Mouse (Mus musculus): ENCODE measurements around the gene Trip12.

The Trip12 gene

DNA sequence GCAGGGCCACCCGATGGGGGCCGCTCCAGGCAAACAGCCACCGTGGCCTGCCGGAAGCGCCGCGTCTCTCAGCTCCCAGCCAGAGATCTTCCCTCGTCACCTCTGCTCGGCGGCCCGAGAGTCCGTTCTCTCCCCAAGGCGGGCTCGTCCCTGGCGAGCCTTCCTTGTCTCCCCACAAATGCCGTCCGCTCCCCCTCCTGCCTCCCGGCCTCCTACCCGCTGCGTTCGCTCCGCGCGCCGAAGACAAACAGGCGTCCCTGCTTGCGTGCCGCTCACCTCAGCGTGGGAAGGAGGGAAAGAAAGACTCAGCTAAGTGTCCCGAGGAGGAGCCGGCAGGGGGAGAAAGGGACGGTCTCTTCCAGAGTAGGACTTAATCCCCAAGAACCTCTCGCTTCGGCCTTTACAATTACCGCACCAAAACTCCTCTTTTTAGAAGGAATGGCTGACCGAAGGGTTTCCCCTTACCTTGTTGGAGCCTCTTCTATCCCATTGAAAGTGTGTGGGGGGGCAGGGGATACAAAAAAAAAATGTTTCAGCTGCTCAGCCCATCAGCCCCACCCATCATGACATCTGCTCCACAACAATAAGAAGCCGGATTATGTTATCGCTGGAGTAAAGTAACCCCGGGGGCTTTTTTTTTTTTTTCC lies at the start of gene Trip12:
Gene Trip12 (minus strand): TSS at position 499 of the 647 bp plus-strand sequence.
- no peak for DNase-seq

- no peak for DNase-seq
These were observed 49.7 kb upstream of the Trip12 start for GRCm38 (mm10) chr1:84890005-84890393.

GRCm38 (mm10) chr1:84889330-84890004 lies 49.2 kb upstream of the Trip12 start:
- DNase-seq, result no peak

DNA sequence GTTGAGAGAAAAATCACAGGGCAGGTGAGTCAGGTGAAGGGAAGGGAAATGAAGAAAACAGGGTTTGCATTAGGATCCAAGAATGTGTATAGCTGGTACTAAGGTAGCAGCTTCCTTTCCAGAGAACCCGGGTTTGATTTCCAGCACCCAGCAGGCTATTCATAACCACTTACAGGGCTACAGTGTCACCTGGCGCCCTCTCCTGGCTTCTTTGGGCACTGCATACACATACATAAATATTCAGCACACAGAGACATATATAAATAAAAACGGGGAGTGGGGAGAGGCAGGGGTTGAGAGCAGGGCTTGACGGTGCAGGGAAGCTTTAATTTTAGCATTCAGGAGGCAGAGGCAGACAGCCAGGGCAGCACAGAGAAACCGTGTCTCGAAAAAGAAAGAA lies 45.6 kb upstream of the Trip12 start:
- DNase-seq, result peak; percentile 19 to 31

DNA sequence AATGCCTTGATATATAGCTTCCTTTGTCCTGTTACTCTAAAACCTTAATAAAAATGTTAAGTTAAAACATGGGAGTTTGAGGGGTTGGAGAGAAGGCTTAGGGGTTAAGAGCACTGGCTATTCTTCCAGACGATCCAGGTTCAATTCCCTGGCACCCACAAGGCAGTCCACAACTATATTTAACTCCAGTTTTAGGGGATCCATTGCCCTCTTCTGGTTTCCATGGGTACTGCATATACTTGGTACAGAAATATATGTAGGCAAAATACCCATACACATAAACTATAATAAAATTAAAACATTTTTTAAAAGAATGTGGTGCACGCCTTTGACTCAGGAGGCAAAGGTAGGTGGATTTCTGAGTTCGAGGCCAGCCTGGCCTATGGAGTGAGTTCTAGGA lies 44.9 kb upstream of the Trip12 start:
- DNase-seq, result peak in 1 of 2 experiments; percentile 3

GRCm38 (mm10) chr1:84883889-84884288 lies 43.6 kb upstream of the Trip12 start:
- DNase-seq, result no peak

- DNase-seq, result no peak
These were observed 42.6 kb upstream of the Trip12 start for GRCm38 (mm10) chr1:84882937-84883336.

DNA sequence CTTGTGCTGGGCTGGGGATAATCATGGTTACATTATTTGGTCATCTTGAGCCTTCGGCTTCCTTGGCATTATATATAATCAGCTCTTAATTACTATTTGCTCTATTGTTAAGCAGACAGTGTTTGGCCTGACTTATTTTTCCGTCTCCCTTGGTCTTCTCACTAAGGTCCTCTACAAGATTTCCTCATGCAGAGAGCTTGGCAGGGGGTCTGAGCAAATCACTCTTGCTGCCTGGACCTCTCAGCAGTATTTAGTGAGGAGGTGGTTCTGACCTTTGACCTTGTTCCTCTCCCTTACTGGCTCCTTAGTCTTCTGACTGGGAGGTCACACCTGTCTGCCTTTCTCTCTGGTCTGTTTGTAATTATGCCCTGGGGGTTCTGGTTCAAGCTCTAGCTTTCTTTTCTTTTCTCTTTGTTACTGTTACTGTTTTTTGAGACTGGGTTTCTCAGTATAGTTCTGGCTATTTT lies 41.8 kb upstream of the Trip12 start:
- DNase-seq, result no peak

GRCm38 (mm10) chr1:84881248-84882065 lies 41.1 kb upstream of the Trip12 start:
- DNase-seq, result no peak

GRCm38 (mm10) chr1:84879571-84880120 lies 39.3 kb upstream of the Trip12 start:
- DNase-seq, result no peak

DNA sequence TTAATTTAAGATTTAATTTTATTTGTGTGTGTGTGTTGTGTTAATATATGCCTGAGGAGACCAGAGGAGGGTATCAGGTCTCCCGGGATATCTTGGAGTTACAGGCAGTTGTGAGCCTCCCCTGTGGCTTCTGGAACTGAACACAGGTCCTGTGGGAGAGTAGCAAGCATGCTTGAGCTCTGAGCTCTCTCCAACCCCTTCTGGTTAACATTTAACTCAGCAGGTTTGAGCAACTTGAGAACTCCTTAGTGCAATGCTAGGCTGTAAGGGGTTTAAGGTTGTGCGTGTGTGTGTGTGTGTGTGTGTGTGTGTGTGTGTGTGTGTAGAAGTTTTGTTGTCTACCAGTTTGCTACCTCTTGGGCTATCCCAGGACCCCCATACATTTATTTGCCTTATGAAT lies 37.3 kb upstream of the Trip12 start:
- DNase-seq, result no peak

DNA sequence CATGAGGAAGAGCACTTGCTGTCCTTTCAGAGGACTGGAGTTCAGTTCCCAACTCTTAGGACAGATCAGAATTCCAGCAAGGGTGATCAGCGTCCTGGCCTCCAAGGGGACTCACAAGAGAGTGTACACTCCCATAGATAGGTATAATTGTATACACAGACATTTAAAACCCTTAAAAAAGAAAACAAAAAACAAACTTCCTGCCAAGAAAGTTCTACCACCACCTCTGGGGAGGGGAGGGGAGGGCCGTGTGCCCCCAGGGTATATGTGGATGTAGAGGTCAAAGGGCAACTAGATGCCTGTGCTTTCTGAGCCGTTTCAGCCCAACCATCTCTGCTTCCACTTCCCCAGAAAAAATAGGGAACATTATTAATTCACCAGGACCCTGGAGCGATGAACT lies 32.6 kb upstream of the Trip12 start:
- no peak for DNase-seq

- no peak for DNase-seq
These were observed 31.8 kb upstream of the Trip12 start for GRCm38 (mm10) chr1:84872105-84872504.

DNA sequence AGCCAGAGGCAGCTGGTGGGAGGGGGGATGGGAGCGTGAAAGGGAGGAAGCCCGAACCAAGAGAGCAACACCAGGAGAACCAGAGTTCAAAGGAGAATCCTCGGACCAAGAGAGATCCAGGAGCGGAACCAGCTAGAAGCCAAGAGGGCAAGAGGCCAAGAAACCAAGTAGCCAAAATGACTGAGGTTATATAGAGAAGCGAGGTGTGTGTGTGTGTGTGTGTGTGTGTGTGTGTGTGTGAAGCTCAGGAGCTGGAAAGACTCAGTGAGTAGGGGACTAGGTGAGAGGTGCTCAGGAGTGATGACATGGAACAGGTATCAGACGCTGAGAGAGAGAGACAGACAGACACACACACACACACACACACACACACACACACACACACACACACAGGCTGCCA lies 30.8 kb upstream of the Trip12 start:
- DNase-seq, result no peak

DNA sequence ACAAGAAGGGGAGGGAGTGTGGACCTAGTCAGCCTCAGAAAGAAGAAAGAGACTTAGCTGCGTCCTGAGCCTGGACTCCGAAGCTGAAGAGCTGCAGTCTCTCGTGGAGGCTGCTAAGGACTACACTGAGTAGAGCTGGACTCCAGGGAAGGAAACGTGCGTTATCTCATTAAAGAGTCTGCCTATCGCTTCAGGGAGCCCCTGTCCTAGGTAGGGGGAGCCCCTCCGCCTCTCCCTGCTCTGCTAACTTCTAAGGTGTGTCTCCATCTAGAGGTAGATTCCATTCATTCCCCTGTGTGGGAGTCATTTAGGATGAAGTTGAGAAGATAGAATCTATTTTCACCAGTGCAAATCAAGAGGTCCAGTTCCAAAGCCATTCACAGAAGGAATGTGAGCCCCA lies 29.2 kb upstream of the Trip12 start:
- DNase-seq, result no peak

GRCm38 (mm10) chr1:84868841-84869240 lies 28.5 kb upstream of the Trip12 start:
- no peak for DNase-seq

DNA sequence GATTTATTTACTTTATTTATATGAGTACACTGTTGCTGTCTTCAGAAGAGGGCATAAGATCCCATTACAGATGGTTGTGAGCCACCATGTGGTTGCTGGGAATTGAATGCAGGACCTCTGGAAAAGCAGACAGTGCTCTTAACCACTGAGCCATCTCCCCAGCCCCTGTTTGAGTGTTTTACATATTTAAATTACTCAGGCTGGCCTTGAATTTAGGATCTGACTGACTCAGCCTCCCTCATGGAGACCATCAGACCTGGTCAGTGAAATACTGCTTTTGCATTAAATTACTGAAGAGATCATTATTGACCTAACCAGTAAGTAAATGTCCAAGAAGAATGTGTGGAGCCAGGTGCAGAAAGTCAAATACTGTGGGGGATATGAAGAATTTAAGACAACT lies 28.0 kb upstream of the Trip12 start:
- no peak for DNase-seq

DNA sequence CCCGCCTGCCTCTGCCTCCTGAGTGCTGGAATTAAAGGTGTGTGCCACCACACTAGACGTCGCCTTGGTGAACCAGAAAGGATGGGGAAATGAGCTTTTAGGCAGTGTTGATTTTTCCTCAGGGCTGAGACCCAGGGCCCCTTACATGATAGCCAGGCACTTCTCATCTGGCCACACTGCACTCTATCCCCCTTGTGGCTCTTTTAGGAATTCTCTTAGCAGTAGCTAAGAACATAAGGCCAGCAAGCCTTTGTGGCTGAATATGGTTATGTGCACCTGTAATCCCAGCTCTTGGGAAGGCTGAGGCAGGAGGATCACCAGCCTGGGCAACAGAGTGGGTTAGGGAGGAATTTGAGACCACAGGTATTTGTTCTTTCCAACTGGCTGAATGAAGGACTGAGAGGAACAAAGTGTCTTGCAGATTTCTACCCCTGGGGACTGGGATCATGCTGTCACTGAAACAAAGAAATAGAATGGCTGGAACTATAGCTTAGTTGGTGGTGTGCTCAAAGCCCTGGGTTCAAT lies 26.5 kb upstream of the Trip12 start:
- no peak for DNase-seq

DNA sequence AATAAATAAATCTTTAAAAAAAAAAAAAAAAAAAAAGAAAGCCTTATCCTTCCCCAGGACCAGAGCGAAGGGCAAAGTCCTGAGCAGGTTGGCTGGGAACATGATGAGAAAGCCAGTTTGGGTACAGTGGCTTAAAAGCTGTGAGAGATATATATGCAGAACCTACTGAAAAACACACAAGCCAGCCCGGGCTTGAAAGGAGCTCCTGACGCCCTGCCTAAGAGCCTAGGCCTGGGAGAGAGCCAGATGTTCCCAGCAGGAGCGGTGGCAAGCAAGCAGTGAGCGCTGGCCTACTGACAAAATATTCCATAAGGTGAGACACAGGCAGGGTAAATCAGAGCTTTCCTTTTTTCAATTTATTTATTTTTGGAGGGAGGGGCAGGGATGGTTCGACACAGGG lies 25.9 kb upstream of the Trip12 start:
- no peak for DNase-seq

DNA sequence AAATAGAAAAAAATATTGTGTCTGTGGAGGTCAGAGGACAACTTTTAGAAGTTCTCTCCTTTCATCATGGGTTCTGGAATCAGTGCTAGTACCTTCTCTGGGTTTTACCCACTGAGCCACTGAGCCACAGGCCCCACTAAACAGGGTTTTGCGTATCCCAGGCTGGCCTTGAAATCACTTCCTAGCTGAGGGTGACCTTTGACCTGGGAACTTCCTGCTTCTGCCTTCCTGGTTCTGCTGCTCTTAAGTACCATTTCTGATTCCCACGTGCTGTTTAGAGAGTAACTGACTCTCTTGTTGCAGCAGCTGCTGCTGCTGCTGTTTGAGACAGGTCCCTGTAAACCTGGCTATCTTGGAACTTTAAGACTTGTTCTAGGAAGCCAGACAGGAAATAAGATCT lies 24.3 kb upstream of the Trip12 start:
- no peak for DNase-seq

GRCm38 (mm10) chr1:84861255-84861630 lies 20.9 kb upstream of the Trip12 start:
- DNase-seq, result no peak

DNA sequence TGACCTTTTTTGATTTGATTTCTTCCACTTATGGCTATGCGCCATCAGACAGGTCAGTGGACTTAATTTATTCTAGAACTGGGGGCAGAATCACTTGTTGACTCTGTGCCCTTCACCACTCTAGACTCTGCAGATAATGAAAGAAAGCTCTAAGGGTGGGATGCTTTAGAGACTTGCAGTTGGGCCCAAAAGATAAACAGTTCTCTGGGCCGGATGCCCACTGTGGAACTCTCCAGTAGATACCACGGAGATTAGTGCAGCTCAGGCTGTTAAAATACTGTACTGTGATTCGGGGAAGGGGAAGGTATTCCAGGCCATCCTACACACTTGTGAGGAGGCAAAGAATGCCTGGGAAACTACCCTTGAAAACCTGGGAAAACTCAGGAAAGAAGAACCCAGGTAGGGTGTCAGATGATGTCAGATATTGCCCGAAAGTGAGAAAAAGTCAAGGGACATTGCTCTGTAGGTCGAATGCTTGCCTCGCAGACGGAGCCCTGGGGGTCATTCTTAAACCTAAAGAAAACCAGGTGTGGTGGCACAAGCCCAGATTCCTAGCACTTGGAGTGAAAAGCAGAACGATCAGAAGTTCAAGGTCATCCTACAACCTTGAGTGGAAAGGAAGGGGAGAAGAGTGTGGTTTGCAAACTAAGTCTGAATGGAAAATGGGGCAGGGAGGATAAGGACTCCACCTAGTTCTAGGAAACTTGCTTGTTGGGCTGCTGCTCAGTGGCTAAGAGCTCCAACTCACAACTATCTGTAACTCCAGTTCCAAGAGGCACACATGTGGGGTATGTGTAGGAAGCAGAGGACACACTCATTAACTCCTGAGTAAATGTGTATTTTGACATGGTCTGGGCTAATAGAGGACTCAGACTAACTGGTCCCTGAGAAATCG lies 20.3 kb upstream of the Trip12 start:
- no peak for DNase-seq
